Mouse (Mus musculus) spleen, adult 2 months (tissue): Measurements from ENCODE around the gene Kif16b.

Source experiments
- CTCF ChIP-seq: fragments of 200-500 bp; IDR thresholded peaks from 2 replicates; pipeline ENCODE4 v1.5.1; 2011; ENCODE audit warnings: mild to moderate bottlenecking, inconsistent platforms; ENCODE audit not compliant: insufficient read depth, insufficient read length, insufficient replicate concordance; ENCODE audit errors: extremely low read depth
- POLR2A ChIP-seq: fragments of 200-500 bp; IDR thresholded peaks from 2 replicates; pipeline ENCODE4 v1.6.1; 2011; ENCODE audit warnings: low read depth, low read length, inconsistent platforms

GRCm38 (mm10) chr2:142900862-142901805 is at the start of gene Kif16b:
- no peak for TF ChIP-seq POLR2A
- no peak for TF ChIP-seq CTCF
